Mouse (Mus musculus): ENCODE measurements around the gene Ppih.

- no peak for TF ChIP-seq CHD2 (IDR thresholded peaks at IDR 0.05; ENCODE audit: low read depth, low read length)
- no peak for TF ChIP-seq ZNF384 (IDR thresholded peaks at IDR 0.05; ENCODE audit: low read depth, low read length)
Measured at GRCm38 (mm10) chr4:119293574-119294258, 26.6 kb downstream of the Ppih start.
